Mouse (Mus musculus): ENCODE measurements around the gene Ccng2.
A peak's percentile ranks its signal among the peaks of the same experiment; 100 is the strongest.

Ccng2 gene

GRCm38 (mm10) chr5:93263396-93264075 lies 3.5 kb upstream of the Ccng2 start:
- DNase-seq = no peak

- no peak for DNase-seq
Measured at GRCm38 (mm10) chr5:93264136-93264700, 2.8 kb upstream of the Ccng2 start.

- DNase-seq = no peak
Measured at GRCm38 (mm10) chr5:93265164-93265800, 1.8 kb upstream of the Ccng2 start.

GRCm38 (mm10) chr5:93265801-93266580 lies 1.1 kb upstream of the Ccng2 start:
- DNase-seq = peak; percentile 62

- DNase-seq = peak; percentile 75
Measured at GRCm38 (mm10) chr5:93267851-93268606, 972 bp downstream of the Ccng2 start.

GRCm38 (mm10) chr5:93270095-93270494 lies 3.0 kb downstream of the Ccng2 start:
- DNase-seq = no peak

- no peak for DNase-seq
Measured at GRCm38 (mm10) chr5:93270721-93271120, 3.7 kb downstream of the Ccng2 start.

GRCm38 (mm10) chr5:93282446-93283107 lies 15.5 kb downstream of the Ccng2 start:
- DNase-seq = peak; percentile 67

- no peak for DNase-seq
Measured at GRCm38 (mm10) chr5:93283109-93283508, 16.1 kb downstream of the Ccng2 start.

GRCm38 (mm10) chr5:93288553-93288952 lies 21.5 kb downstream of the Ccng2 start:
- no peak for DNase-seq

GRCm38 (mm10) chr5:93290282-93290681 lies 23.2 kb downstream of the Ccng2 start:
- DNase-seq = no peak

GRCm38 (mm10) chr5:93296341-93296746 lies 29.3 kb downstream of the Ccng2 start:
- peak; percentile 56 for DNase-seq

GRCm38 (mm10) chr5:93296754-93297153 lies 29.7 kb downstream of the Ccng2 start:
- no peak for DNase-seq

GRCm38 (mm10) chr5:93297311-93297710 lies 30.3 kb downstream of the Ccng2 start:
- no peak for DNase-seq

- peak; percentile 18 for DNase-seq
Measured at GRCm38 (mm10) chr5:93305126-93305830, 38.2 kb downstream of the Ccng2 start.

GRCm38 (mm10) chr5:93308909-93309308 lies 41.9 kb downstream of the Ccng2 start:
- no peak for DNase-seq

GRCm38 (mm10) chr5:93323320-93324001 lies 56.4 kb downstream of the Ccng2 start:
- no peak for DNase-seq
